Mouse (Mus musculus) c-Kit-positive CD71-negative TER-119-negative erythroid progenitor cells, embryonic 14.5 days (primary cell): ENCODE data around the gene Efna5.

Experiments used
- DNase-seq: peaks from one replicate; pipeline ENCODE4 v3.0.0-alpha.2; 2013; ENCODE audit warnings: low read depth

Efna5 gene

GRCm38 (mm10) chr17:62747381-62747780, 133.7 kb downstream of the Efna5 start:
- DNase-seq, result no peak

- no peak for DNase-seq
Measured at GRCm38 (mm10) chr17:62746827-62747226, 134.3 kb downstream of the Efna5 start.

DNA sequence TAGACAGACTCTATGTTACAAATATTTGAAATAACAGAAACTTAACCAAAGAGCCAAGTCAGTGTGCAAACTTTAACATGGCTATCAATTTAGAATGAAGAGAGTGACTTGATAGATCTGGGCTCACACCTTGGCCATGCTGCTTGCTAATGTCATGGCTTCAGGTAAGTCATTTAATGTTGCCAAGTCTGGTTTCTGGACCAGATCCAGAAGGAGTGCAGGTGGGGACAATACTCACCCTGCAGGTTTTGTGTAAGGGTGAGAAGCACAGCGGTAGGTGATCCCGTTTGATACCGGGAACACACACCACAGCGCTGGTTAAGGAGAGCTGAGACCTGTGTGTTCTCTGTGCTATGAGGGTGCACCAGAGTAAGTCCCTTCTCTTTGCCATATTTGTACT, 135.8 kb downstream of the Efna5 start:
- DNase-seq, result no peak

- DNase-seq, result no peak
Measured at GRCm38 (mm10) chr17:62744239-62744638, 136.9 kb downstream of the Efna5 start.

- no peak for DNase-seq
Measured at GRCm38 (mm10) chr17:62741702-62742101, 139.4 kb downstream of the Efna5 start.

DNA sequence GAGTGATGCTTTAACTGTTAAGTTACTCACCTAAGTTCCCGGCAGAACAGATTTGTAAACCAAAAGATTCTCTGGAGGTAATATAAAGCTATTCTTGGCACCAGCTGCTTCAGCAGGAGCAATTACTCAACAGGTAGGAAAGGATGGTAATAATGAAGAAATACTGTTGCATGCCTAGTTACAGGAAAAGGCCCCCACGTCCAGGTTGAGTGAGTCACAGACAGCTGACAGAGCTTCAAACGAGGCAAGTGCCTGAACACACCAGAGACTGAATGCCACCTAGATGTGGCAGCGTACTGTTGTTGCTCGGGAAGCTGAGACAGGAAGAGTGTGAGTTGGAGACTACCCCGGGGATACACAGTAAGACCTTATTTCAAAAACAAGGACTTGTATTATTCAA, 140.1 kb downstream of the Efna5 start:
- DNase-seq, result no peak

- DNase-seq, result no peak
Measured at GRCm38 (mm10) chr17:62739993-62740392, 141.1 kb downstream of the Efna5 start.

DNA sequence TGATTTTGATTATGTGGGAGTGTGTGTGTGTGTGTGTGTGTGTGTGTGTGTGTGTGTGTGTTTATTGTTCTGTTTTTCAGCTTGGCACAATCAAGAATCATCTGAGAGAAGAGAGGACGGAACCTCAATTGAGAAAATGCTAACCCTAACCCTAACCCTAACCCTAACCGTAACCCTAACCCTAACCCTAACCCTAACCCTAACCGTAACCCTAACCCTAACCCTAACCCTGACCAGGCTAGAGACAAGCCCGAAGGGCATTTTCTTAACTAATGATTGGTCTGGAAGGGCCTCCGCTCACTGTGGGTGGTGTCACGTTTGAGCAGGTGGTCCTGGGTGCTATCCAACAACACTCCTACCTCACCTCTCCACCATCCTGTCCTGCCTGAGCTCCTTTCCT, 143.7 kb downstream of the Efna5 start:
- DNase-seq, result no peak

DNA sequence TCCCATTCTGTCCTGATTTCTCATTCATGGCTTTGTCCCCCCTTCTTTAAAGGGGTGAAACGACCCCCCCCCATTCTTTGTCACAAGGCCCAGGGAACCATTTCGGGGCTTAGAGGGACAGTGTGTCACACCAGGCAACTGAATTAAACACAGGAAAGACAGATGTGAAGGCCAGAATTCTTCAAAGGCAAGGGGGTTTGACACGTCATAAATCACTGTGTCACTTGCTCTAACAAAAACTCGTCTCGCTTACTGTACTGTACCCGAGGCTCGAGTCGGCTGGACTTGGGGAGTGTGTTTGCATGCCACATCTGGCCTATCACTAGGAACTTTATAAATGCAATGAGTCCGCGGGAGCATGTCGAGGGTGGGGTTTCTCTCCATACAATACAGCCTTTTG, 145.2 kb downstream of the Efna5 start:
- DNase-seq, result no peak

DNA sequence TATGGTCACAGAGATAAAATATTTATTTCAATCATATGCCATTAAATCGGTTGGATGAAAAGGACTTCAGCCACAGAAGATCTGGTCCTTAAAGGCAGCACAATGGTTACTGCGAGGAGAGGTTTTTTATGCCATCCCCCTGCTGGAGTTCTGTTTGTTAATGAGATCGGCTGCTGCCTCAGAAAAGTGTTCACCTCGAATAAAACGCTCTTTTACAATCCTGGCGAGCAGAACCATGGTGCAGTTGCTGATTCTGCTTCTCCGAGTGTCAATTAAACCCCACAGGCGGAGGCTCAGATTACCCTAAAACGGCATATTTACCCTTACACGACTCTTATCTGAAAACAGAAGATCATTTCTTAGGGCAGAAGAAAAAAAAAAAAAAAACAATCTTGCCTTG, 146.2 kb downstream of the Efna5 start:
- DNase-seq, result no peak

- no peak for DNase-seq
Measured at GRCm38 (mm10) chr17:62734067-62734466, 147.1 kb downstream of the Efna5 start.

- DNase-seq, result no peak
Measured at GRCm38 (mm10) chr17:62729754-62730470, 151.2 kb downstream of the Efna5 start.

- no peak for DNase-seq
Measured at GRCm38 (mm10) chr17:62728142-62728917, 152.8 kb downstream of the Efna5 start.

DNA sequence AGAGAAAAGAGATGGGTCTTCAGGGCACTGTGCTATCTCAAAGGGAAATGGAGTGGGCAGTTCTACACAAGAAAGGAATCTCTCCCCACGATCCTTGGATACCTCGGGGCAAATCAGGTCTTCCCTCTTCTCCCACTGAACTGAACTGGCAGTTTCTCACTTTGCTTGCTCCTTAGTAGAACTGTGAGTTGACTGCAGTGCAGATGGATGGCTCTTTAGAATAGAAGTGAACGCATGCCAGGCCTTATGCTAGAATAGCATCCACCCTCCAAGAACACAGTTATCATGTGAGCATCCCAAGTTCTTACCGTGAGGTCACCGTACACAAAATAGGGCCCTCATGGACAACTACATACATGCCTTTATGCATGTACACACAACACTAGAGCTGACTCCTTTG, 155.0 kb downstream of the Efna5 start:
- DNase-seq, result no peak

GRCm38 (mm10) chr17:62722962-62723361, 158.2 kb downstream of the Efna5 start:
- DNase-seq, result no peak

GRCm38 (mm10) chr17:62721595-62721994, 159.5 kb downstream of the Efna5 start:
- DNase-seq, result no peak

GRCm38 (mm10) chr17:62720740-62721450, 160.2 kb downstream of the Efna5 start:
- DNase-seq, result no peak

DNA sequence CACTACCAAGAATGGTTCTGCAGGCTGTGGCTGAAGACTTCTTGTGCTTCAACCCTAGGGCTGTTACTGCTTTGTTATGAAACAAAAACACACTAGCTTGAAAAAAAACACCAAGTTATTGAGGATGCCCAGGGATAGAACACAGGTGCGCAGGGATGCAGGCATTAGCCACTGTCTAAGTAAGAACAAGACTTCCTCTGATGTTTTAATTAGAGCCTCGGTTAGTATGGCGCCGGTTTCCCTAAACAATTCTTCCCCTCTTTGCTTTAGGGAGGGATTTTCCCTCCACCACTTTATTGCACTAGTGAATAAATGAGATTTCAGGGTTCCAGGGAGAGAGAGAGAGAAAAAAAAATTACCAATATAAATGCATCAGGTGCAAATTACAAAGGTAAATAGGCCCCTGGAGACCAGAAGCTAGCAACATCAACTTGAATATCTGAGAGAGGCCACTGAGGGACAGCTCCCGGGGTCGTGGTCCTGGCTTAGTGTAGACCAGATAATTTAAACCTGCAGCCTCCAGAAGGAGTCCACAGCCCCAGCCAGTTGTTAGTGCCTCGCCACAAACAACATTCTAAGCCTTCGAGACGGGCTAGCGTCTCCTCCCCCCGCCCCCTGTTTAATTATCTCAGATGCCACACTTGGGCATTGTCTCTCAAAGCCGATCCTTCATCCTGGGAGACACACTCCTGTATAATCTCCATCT, 163.5 kb downstream of the Efna5 start:
- no peak for DNase-seq

GRCm38 (mm10) chr17:62713455-62713854, 167.7 kb downstream of the Efna5 start:
- no peak for DNase-seq

GRCm38 (mm10) chr17:62706418-62706817, 174.7 kb downstream of the Efna5 start:
- DNase-seq, result no peak

- DNase-seq, result no peak
Measured at GRCm38 (mm10) chr17:62702020-62702814, 178.9 kb downstream of the Efna5 start.
